9 mouse cellular contexts compared by ENCODE assay signal in genomic region chr3:107595264-107595937, GRCm38 (mm10). TPM values are rescaled to one million over a fixed set of nuclear protein-coding genes. Genes with fewer than 3 reads are reported as not detected.
DNase-seq lines count a peak whose midpoint lies in the region; ATAC-seq lines count a peak whose summit lies in the region.
"Had no signal": no experiment of that assay in that cellular context is flagged by ENCODE, and none has a peak within 500 bp of the region (broad histone marks: within the 10 kb centered on the region; RNA-seq: fewer than 3 reads in every experiment).

No protein-coding gene starts in this region.

- no peak for DNase-seq in heart, embryonic 10.5 days (ENCODE audit: low spot score)
- no peak for DNase-seq in heart, adult 8-10 months (ENCODE audit: low spot score)
- DNase-seq in embryo, embryonic 9.5 days (ENCODE audit: extremely low spot score): peak; percentile 60
- DNase-seq in midbrain, embryonic 14.5 days: peak; percentile 45
- no peak for DNase-seq in thymus, postnatal 14 days
- no peak for DNase-seq in cerebellum, postnatal 14 days
- DNase-seq in urinary bladder, postnatal 10 days (ENCODE audit: low spot score): no peak

- WGBS in heart, embryonic 10.5 days: under 1% methylated on average over 50 of the region's 50 CpGs
- WGBS in hindbrain, embryonic 13.5 days: 1% methylated on average over 47 of the region's 50 CpGs
- WGBS in midbrain, embryonic 14.5 days: under 1% methylated on average over 50 of the region's 50 CpGs

- no peaks in the 10 kb centered on the region for H3K9me3 ChIP-seq in heart, embryonic 10.5 days
- H3K9me3 ChIP-seq in hindbrain, embryonic 13.5 days: no peaks in the 10 kb centered on the region
- H3K9me3 ChIP-seq in midbrain, embryonic 14.5 days (ENCODE audit: control insufficient read depth, low read length): no peaks in the 10 kb centered on the region

- peaks cover 95% of the 10 kb centered on the region for H3K27me3 ChIP-seq in heart, embryonic 10.5 days (ENCODE audit: insufficient read depth, poor library complexity, severe bottlenecking)
- peaks cover 94% of the 10 kb centered on the region for H3K27me3 ChIP-seq in hindbrain, embryonic 13.5 days
- peaks cover 75% of the 10 kb centered on the region for H3K27me3 ChIP-seq in midbrain, embryonic 14.5 days (ENCODE audit: control insufficient read depth, insufficient read depth, low read length)
- H3K27me3 ChIP-seq: CH12.LX had no signal

- H3K4me2 ChIP-seq in hindbrain, embryonic 13.5 days: peak overlapping the region; percentile 52
- peak overlapping the region; percentile 56 for H3K4me2 ChIP-seq in midbrain, embryonic 14.5 days (ENCODE audit: low read length)

- H3K36me3 ChIP-seq in heart, embryonic 10.5 days: no peaks in the 10 kb centered on the region
- H3K36me3 ChIP-seq in hindbrain, embryonic 13.5 days: no peaks in the 10 kb centered on the region
- H3K36me3 ChIP-seq in midbrain, embryonic 14.5 days (ENCODE audit: control insufficient read depth, insufficient read depth, low read length): no peaks in the 10 kb centered on the region

- peaks cover 37% of the 10 kb centered on the region for H3K4me1 ChIP-seq in heart, embryonic 10.5 days
- peaks cover 15% of the 10 kb centered on the region for H3K4me1 ChIP-seq in hindbrain, embryonic 13.5 days (replicated peaks)
- peaks cover 10% of the 10 kb centered on the region for H3K4me1 ChIP-seq in midbrain, embryonic 14.5 days (ENCODE audit: control insufficient read depth, insufficient read depth, low read length)

- ATAC-seq in hindbrain, embryonic 13.5 days (ENCODE audit: low FRiP score): no peak
- 0 out of 2 replicates have a peak, but pooled peaks have one; percentile 16 for ATAC-seq in midbrain, embryonic 14.5 days (ENCODE audit: low FRiP score, low TSS enrichment)

- peak overlapping the region; percentile 59 for H3K9ac ChIP-seq in hindbrain, embryonic 13.5 days
- H3K9ac ChIP-seq in midbrain, embryonic 14.5 days (replicated peaks; ENCODE audit: low read length): peak overlapping the region; percentile 16; the same call in 1 of the 2 replicates

- H3K4me3 ChIP-seq in heart, embryonic 10.5 days: peak overlapping the region; percentile 63
- H3K4me3 ChIP-seq in hindbrain, embryonic 13.5 days: peak overlapping the region; percentile 33
- peak overlapping the region; percentile 28 for H3K4me3 ChIP-seq in midbrain, embryonic 14.5 days (replicated peaks; ENCODE audit: low read depth, low read length)

- H3K27ac ChIP-seq in heart, embryonic 10.5 days: peak overlapping the region; percentile 69
- no peak overlapping the region for H3K27ac ChIP-seq in hindbrain, embryonic 13.5 days
- H3K27ac ChIP-seq in midbrain, embryonic 14.5 days (replicated peaks; ENCODE audit: low read depth, low read length): no peak overlapping the region

RNA-seq across cellular contexts. Expression of gene Alx3, which starts 0.6 kb away (rescaled TPM):
- 2.3 and 13.0 TPM in 2 replicates for polyA plus RNA-seq in heart, embryonic 10.5 days (2016; fragmentation: Nextera tagmentation; extraction: Ambion mirVana)
- not detected for total RNA-seq in heart, adult 8-10 months (2022)
- 0.31 and 0.62 TPM in 2 replicates for polyA plus RNA-seq in hindbrain, embryonic 13.5 days (2015; fragmentation: Nextera tagmentation; extraction: Ambion mirVana)
- polyA plus RNA-seq in midbrain, embryonic 14.5 days (2014; fragmentation: Nextera tagmentation; extraction: Ambion mirVana): 0.74 TPM in 1 of 2 replicates, not detected in the other
- total RNA-seq: CH12.LX had no signal

RNA-seq across cellular contexts. Expression of gene Gm10961, which starts 35.7 kb away (rescaled TPM):
- polyA plus RNA-seq in heart, embryonic 10.5 days (2016; fragmentation: Nextera tagmentation; extraction: Ambion mirVana): not detected in 2 replicates
- not detected for total RNA-seq in heart, adult 8-10 months (2022)
- polyA plus RNA-seq in hindbrain, embryonic 13.5 days (2015; fragmentation: Nextera tagmentation; extraction: Ambion mirVana): not detected in 2 replicates
- polyA plus RNA-seq in midbrain, embryonic 14.5 days (2014; fragmentation: Nextera tagmentation; extraction: Ambion mirVana): not detected in 2 replicates
- total RNA-seq: CH12.LX had no signal

RNA-seq across cellular contexts. Expression of gene Strip1, which starts 36.1 kb away (rescaled TPM):
- 45.1 and 50.1 TPM in 2 replicates for polyA plus RNA-seq in heart, embryonic 10.5 days (2016; fragmentation: Nextera tagmentation; extraction: Ambion mirVana)
- 10 to 100 TPM; 17.4 to 22.6 (median 20.4) TPM for total RNA-seq in heart, adult 8-10 months (2022)
- 143 and 145 TPM in 2 replicates for polyA plus RNA-seq in hindbrain, embryonic 13.5 days (2015; fragmentation: Nextera tagmentation; extraction: Ambion mirVana)
- polyA plus RNA-seq in midbrain, embryonic 14.5 days (2014; fragmentation: Nextera tagmentation; extraction: Ambion mirVana): 154 and 189 TPM in 2 replicates

RNA-seq across cellular contexts. Expression of gene Ubl4b, which starts 40.5 kb away (rescaled TPM):
- polyA plus RNA-seq in heart, embryonic 10.5 days (2016; fragmentation: Nextera tagmentation; extraction: Ambion mirVana): 0.15 TPM in 1 of 2 replicates, not detected in the other
- not detected for total RNA-seq in heart, adult 8-10 months (2022)
- not detected in 2 replicates for polyA plus RNA-seq in hindbrain, embryonic 13.5 days (2015; fragmentation: Nextera tagmentation; extraction: Ambion mirVana)
- polyA plus RNA-seq in midbrain, embryonic 14.5 days (2014; fragmentation: Nextera tagmentation; extraction: Ambion mirVana): not detected in 2 replicates
- total RNA-seq: CH12.LX had no signal

Comparison
In these comparisons a context has a peak if more than half of its experiments do, and no peak if none do; other contexts are left out.
1. DNase-seq: peak in embryo, embryonic 9.5 days (single experiment) and midbrain, embryonic 14.5 days (single experiment); none in heart, embryonic 10.5 days (single experiment), heart, adult 8-10 months (single experiment), thymus, postnatal 14 days (single experiment), cerebellum, postnatal 14 days (0 of 2) and urinary bladder, postnatal 10 days (single experiment).
2. Peak in every context shown above with its lines, with median percentiles within 50 percentile points of each other: H3K4me3 ChIP-seq.